Mouse (Mus musculus) small intestine, adult 2 months (tissue): Measurements from ENCODE around the gene Pth2.

ENCODE experiments used
- CTCF ChIP-seq: fragments of 200-500 bp; IDR thresholded peaks from 2 replicates; pipeline ENCODE4 v1.5.1; 2012; ENCODE audit warnings: low read depth, mild to moderate bottlenecking, control low read depth, inconsistent platforms, low read length, moderate library complexity, mixed read lengths; ENCODE audit not compliant: insufficient replicate concordance, insufficient read length; ENCODE audit errors: extremely low read depth
- POLR2A ChIP-seq: fragments of 200-500 bp; IDR thresholded peaks from 2 replicates; pipeline ENCODE4 v1.6.1; 2012; ENCODE audit warnings: low read depth, mild to moderate bottlenecking, control low read depth, inconsistent platforms, low read length, moderate library complexity

GRCm38 (mm10) chr7:45178550-45178949 lies 2.2 kb upstream of the Pth2 start:
- TF ChIP-seq POLR2A (no peak), CTCF (no peak)
